Mouse (Mus musculus) ES-E14 (cell line): ENCODE measurements around the gene Rasal3. TPM values are rescaled to one million over a fixed set of nuclear protein-coding genes. Genes with fewer than 3 reads are reported as not detected.

Source experiments
- DNase-seq: peaks from one replicate; pipeline ENCODE4 v3.0.0-alpha.2; 2013; ENCODE audit warnings: low read depth, low spot score
- H3K27ac ChIP-seq: 2 replicates; pipeline ENCODE4 v1.5.1; 2012; ENCODE audit warnings: low read depth, mild to moderate bottlenecking, low read length, moderate library complexity, mixed read lengths; ENCODE audit not compliant: poor library complexity, insufficient read depth, severe bottlenecking
- H3K36me3 ChIP-seq: 2 replicates; pipeline ENCODE4 v1.6.1; 2012; ENCODE audit warnings: mild to moderate bottlenecking, low read length, moderate library complexity, mixed read lengths; ENCODE audit not compliant: control insufficient read depth, poor library complexity, insufficient read depth, severe bottlenecking
- H3K4me1 ChIP-seq, 2 experiments: fragments of 150-350 bp in 1 of 2; sonication (generic) in 1 of 2; 2 replicates each; pipeline ENCODE4 v1.6.1; 2012; ENCODE audit warnings: low read length in 2 of 2, mild to moderate bottlenecking in 1 of 2, mixed read lengths in 1 of 2; ENCODE audit not compliant: control insufficient read depth in 2 of 2, insufficient read depth in 2 of 2, poor library complexity in 1 of 2
- H3K4me3 ChIP-seq, 2 experiments: fragments of 150-350 bp in 1 of 2; sonication (generic) in 1 of 2; 2 replicates each; pipeline ENCODE4 v1.5.1; 2012; ENCODE audit warnings: low read length in 2 of 2, low read depth in 1 of 2, mild to moderate bottlenecking in 1 of 2, mixed read lengths in 1 of 2; ENCODE audit not compliant: insufficient read depth in 1 of 2, poor library complexity in 1 of 2, severe bottlenecking in 1 of 2
- H3K9ac ChIP-seq: 2 replicates; pipeline ENCODE4 v1.6.1; 2012; ENCODE audit warnings: low read depth, mild to moderate bottlenecking, low read length, mixed read lengths; ENCODE audit not compliant: poor library complexity, insufficient read depth, severe bottlenecking
- H3K9me3 ChIP-seq: fragments of 150-350 bp; sonication (generic); 2 replicates; pipeline ENCODE4 v1.6.1; 2012; ENCODE audit warnings: low read depth, mild to moderate bottlenecking, low read length; ENCODE audit not compliant: control insufficient read depth, insufficient read depth
- CHD2 ChIP-seq: IDR thresholded peaks from 2 replicates; pipeline ENCODE4 v1.6.1; 2014; ENCODE audit warnings: mild to moderate bottlenecking, low read depth, low read length, inconsistent platforms
- HCFC1 ChIP-seq: IDR thresholded peaks from 2 replicates; pipeline ENCODE4 v1.6.1; 2012; ENCODE audit warnings: low read length, inconsistent platforms, borderline replicate concordance; ENCODE audit not compliant: insufficient read depth
- MAFK ChIP-seq: IDR thresholded peaks from 2 replicates; pipeline ENCODE4 v1.6.1; 2014; ENCODE audit warnings: mild to moderate bottlenecking, low read depth, low read length, inconsistent platforms; ENCODE audit not compliant: insufficient read depth
- ZC3H11A ChIP-seq: IDR thresholded peaks from 2 replicates; pipeline ENCODE4 v1.6.1; 2012; ENCODE audit warnings: low read depth, mild to moderate bottlenecking, inconsistent platforms, low read length, borderline replicate concordance
- ZNF384 ChIP-seq: IDR thresholded peaks from 2 replicates; pipeline ENCODE4 v1.6.1; 2012; ENCODE audit warnings: low read depth, low read length, inconsistent platforms
- in situ Hi-C, 2 experiments: fragments of 600-800 bp; cut with MboI; formaldehyde crosslinking; loops; one replicate each; pipeline ENCODE4 v1.15.1; 2025; ENCODE audit warnings: low sequenced_read_pairs in 2 of 2, inconsistent platforms in 1 of 2; ENCODE audit not compliant: unreplicated experiment in 2 of 2
- total RNA-seq: library from RNA; depleted of rRNA; stranded (reverse); fragments of 300-350 nt; gene quantifications from 2 replicates; pipeline ENCODE4 v1.2.3, GENCODE M21; 2012

The Rasal3 gene
- total RNA-seq, 1 experiment, result 0.76 TPM

DNA sequence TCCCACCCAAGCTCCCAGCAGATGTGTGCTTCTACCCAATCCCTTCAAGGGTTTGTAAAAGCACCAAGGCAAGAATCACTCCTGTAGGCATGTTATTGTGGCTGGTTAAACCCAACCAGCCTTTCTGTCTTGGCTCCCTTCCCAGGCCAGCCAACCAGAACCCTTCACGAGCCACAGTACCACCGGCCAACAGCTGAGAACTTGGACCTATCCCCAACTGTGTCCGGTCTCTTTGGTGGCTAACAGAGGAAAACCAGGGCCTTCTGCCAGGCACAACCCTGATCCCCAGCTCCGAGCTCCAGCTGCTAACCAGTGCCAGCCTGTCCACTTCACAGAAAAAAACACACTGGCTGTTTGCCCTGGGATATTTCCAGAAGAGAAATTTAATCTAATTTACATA lies 49.7 kb downstream of the Rasal3 start:
- Histone ChIP-seq H3K4me1 (peaks cover 0 to 22% of the 10 kb centered on the region in 2 experiments; a peak in 3 of 4 replicates), H3K9ac (no peak overlapping the region), H3K36me3 (peaks cover 37% of the 10 kb centered on the region), H3K9me3 (no peaks in the 10 kb centered on the region), H3K27ac (peak overlapping the region; percentile 68; the same call in 1 of the 2 replicates), H3K4me3 (no peak overlapping the region)
- no peak for DNase-seq
- in situ Hi-C loops, result no loop called here
- TF ChIP-seq ZNF384, result no peak
- TF ChIP-seq MAFK, result no peak
- TF ChIP-seq ZC3H11A, result no peak
- no peak for TF ChIP-seq HCFC1
- TF ChIP-seq CHD2, result no peak

DNA sequence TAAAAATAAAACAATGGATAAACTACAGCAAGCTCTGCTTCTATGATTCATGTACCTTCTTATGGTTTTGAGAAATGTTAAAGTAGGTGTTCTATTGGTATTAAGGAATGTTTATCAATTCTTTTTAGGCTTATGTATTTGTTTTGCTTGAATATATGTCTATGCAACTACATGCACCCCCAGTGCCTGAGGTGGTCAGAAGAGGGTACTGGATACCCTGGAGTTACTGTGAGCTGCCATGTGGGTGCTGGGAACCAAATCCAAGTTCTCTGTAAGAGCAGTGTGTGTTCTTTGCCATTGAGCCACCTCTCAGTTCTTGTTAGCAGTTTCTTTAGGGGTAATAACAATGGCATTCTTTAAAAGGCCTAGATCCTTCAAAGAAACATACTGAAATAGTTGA lies 51.7 kb downstream of the Rasal3 start:
- in situ Hi-C loops, result no loop called here
- TF ChIP-seq CHD2 (no peak), MAFK (no peak), ZNF384 (no peak), HCFC1 (no peak), ZC3H11A (no peak)
- Histone ChIP-seq H3K9me3 (no peaks in the 10 kb centered on the region), H3K4me1 (peaks cover 0 to 16% of the 10 kb centered on the region in 2 experiments; a peak in 3 of 4 replicates), H3K4me3 (no peak overlapping the region), H3K27ac (no peak overlapping the region), H3K9ac (no peak overlapping the region), H3K36me3 (peaks cover 20% of the 10 kb centered on the region)
- no peak for DNase-seq

DNA sequence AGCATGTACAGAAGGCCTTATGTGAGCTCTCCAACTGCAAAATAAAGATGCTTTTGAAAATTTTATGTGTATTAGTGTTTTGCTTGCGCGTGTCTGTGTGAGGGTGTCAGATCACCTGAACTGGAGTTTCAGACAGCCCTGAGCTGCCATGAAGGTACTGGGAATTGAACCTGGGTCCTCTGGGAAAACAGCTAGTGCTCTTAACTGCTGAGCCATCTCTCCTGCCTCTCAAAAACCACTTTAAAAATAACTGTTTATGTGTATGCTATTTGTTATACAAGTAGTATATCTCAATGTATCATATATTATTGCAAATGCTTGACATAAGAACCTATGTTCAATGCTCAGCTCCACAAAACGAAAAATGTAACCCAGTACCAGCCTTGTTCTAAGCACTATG lies 52.1 kb downstream of the Rasal3 start:
- H3K4me1 ChIP-seq, result peaks cover 0 to 14% of the 10 kb centered on the region in 2 experiments; a peak in 3 of 4 replicates
- no peaks in the 10 kb centered on the region for H3K9me3 ChIP-seq
- DNase-seq, result no peak
- peaks cover 16% of the 10 kb centered on the region for H3K36me3 ChIP-seq
- in situ Hi-C loops, result no loop called here
- no peak overlapping the region for H3K9ac ChIP-seq
- peak overlapping the region in 1 of 2 experiments; percentile 98; a peak in 2 of 4 replicates for H3K4me3 ChIP-seq
- TF ChIP-seq ZC3H11A (no peak), CHD2 (no peak), HCFC1 (no peak), ZNF384 (no peak), MAFK (no peak)
- H3K27ac ChIP-seq, result no peak overlapping the region

DNA sequence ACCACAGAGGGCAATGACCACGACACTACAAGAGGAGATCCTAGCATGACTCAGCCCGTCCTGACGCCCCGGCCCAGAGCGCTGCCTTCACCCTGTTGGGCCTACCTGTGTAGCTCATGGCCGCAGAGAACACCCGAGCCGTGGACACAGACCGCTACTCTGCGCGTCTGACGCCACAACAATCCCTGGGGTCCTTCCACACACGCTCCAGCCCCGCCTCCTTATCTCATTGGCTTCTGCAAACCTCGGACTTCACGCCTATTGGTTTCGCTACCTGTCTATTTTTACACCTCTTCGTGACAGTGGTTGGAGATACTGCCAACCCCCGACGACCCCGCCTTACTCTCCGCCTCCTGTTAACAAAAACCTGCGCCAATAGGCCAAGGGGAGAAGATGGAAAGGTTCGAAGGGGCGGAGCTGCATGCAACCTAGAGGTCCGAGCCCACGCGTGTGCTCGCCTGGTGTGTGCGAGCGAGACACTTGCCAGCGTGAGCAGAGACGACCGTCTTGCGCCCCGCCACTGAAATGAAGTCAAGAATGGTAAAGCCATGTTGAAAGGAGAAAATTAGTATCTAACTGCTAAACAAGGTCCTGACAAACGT lies 52.9 kb downstream of the Rasal3 start, which contains the start of gene Akap8l:
TSS of gene Akap8l (minus strand) at position 226 of the 602 bp plus-strand sequence.
- peaks cover 0 to 13% of the 10 kb centered on the region in 2 experiments; a peak in 3 of 4 replicates for H3K4me1 ChIP-seq
- H3K4me3 ChIP-seq, result peak within 1 kb of the TSS; percentile 82 to 98
- H3K36me3 ChIP-seq, result peaks cover 11% of the 10 kb centered on the region
- in situ Hi-C loops, result no loop called here
- H3K9ac ChIP-seq, result peak within 1 kb of the TSS; percentile 81
- DNase-seq, result peak; percentile 99
- H3K9me3 ChIP-seq, result no peaks in the 10 kb centered on the region
- no peak within 1 kb of the TSS for H3K27ac ChIP-seq
- TF ChIP-seq MAFK (0 out of 2 replicates have a peak, but pooled peaks have one; percentile 37), HCFC1 (0 out of 2 replicates have a peak, but pooled peaks have one; percentile 40), CHD2 (peak; percentile 95), ZNF384 (no peak), ZC3H11A (no peak)

DNA sequence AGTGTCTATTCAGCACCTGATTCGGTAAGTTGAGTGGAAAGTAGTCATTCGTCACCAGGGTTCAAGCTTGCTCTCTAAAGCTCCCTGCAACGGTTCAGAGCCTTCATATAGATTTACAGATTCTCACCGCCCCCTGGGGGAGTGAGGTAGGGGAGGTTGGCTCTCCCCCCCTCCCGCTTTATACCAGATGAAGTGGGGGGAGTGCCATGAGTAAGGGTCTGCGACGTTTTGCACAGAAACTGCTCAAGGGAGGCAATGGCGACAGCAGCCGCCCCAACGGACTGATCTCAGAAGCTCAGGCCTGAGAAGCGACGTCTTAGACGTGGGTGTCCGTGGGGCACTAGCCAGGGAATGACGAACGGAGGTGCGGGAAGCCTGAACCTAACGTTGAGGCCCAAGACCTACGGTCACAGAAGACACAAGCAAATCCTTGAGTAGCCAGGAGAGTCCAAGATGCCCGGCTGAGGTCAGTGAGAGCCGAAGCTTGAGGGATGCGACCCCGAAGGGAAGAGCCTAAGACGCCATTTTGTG lies 53.5 kb downstream of the Rasal3 start:
- no peak for DNase-seq
- peaks cover 9% of the 10 kb centered on the region for H3K36me3 ChIP-seq
- peak; percentile 51; the same call in 1 of the 2 replicates for TF ChIP-seq HCFC1
- TF ChIP-seq ZNF384, result no peak
- H3K4me1 ChIP-seq, result peaks cover 0 to 13% of the 10 kb centered on the region in 2 experiments; a peak in 3 of 4 replicates
- peak overlapping the region; percentile 82 to 98 for H3K4me3 ChIP-seq
- H3K9ac ChIP-seq, result peak overlapping the region; percentile 81
- no peaks in the 10 kb centered on the region for H3K9me3 ChIP-seq
- no peak overlapping the region for H3K27ac ChIP-seq
- in situ Hi-C loops, result loop anchor here in 1 of 2 experiments (10.0 kb wide), 1 partner anchor 145 kb away; no protein-coding TSS in a partner anchor
